ENCODE assay signal across 19 mouse cellular contexts in genomic region chr14:68848506-68848905, GRCm38 (mm10).
DNase-seq lines count a peak whose midpoint lies in the region; ATAC-seq and TF ChIP-seq lines count a peak whose summit lies in the region.
"Had no signal": no experiment of that assay in that cellular context is flagged by ENCODE, and none has a peak within 500 bp of the region (broad histone marks: within the 10 kb centered on the region; RNA-seq: fewer than 3 reads in every experiment).

No protein-coding gene starts in this region.

- no peak overlapping the region for H3K4me2 ChIP-seq in heart, embryonic 13.5 days
- H3K4me2 ChIP-seq in midbrain, embryonic 14.5 days (ENCODE audit: low read length), result no peak overlapping the region
- H3K4me2 ChIP-seq in liver, embryonic 11.5 days, result no peak overlapping the region
- H3K4me2 ChIP-seq: embryonic facial prominence, embryonic 13.5 days; embryonic facial prominence, embryonic 15.5 days had no signal

- no peaks in the 10 kb centered on the region for H3K9me3 ChIP-seq in heart, embryonic 13.5 days
- H3K9me3 ChIP-seq in midbrain, embryonic 14.5 days (ENCODE audit: control insufficient read depth, low read length), result no peaks in the 10 kb centered on the region
- no peaks in the 10 kb centered on the region for H3K9me3 ChIP-seq in liver, embryonic 11.5 days (ENCODE audit: control insufficient read depth, low read length)
- H3K9me3 ChIP-seq: embryonic facial prominence, embryonic 13.5 days; embryonic facial prominence, embryonic 15.5 days had no signal

- H3K36me3 ChIP-seq in heart, embryonic 13.5 days, result no peaks in the 10 kb centered on the region
- H3K36me3 ChIP-seq in midbrain, embryonic 14.5 days (ENCODE audit: control insufficient read depth, insufficient read depth, low read length), result no peaks in the 10 kb centered on the region
- H3K36me3 ChIP-seq in liver, embryonic 11.5 days (ENCODE audit: control insufficient read depth, insufficient read depth, low read length), result no peaks in the 10 kb centered on the region
- H3K36me3 ChIP-seq: embryonic facial prominence, embryonic 13.5 days; embryonic facial prominence, embryonic 15.5 days had no signal

- intact Hi-C loops in heart, postnatal 36 days (cut with DNase I), result no loop called here

- no peak for ATAC-seq in heart, embryonic 13.5 days (ENCODE audit: extremely low read depth, insufficient number of reproducible peaks, low FRiP score, low TSS enrichment)
- peak; percentile 73 for ATAC-seq in Patski
- no peak for ATAC-seq in midbrain, embryonic 14.5 days (ENCODE audit: low FRiP score, low TSS enrichment)
- ATAC-seq in liver, embryonic 11.5 days (replicated peaks; ENCODE audit: low FRiP score), result no peak
- ATAC-seq: forebrain, embryonic 14.5 days; forebrain, embryonic 16.5 days had no signal

- CTCF ChIA-PET in Patski (lab: Charles Lee), result interaction anchor here (0.7 to 1.3 kb wide), 2 partner anchors 11 to 125 kb away, joined by 3 to 4 read pairs; no protein-coding TSS in a partner anchor

- WGBS in heart, embryonic 13.5 days, result 67% methylated on average over 4 of the region's 4 CpGs
- WGBS in midbrain, embryonic 14.5 days, result 82% methylated on average over 4 of the region's 4 CpGs
- WGBS in liver, embryonic 11.5 days, result 68% methylated on average over 4 of the region's 4 CpGs

- no peak overlapping the region for H3K9ac ChIP-seq in heart, embryonic 13.5 days
- no peak overlapping the region for H3K9ac ChIP-seq in midbrain, embryonic 14.5 days (replicated peaks; ENCODE audit: low read length)
- no peak overlapping the region for H3K9ac ChIP-seq in liver, embryonic 11.5 days (ENCODE audit: low read depth, low read length)
- H3K9ac ChIP-seq: embryonic facial prominence, embryonic 13.5 days; embryonic facial prominence, embryonic 15.5 days had no signal

- H3K4me1 ChIP-seq in heart, embryonic 13.5 days, result peaks cover 7% of the 10 kb centered on the region
- H3K4me1 ChIP-seq in midbrain, embryonic 14.5 days (ENCODE audit: control insufficient read depth, insufficient read depth, low read length), result no peaks in the 10 kb centered on the region
- no peaks in the 10 kb centered on the region for H3K4me1 ChIP-seq in liver, embryonic 11.5 days (replicated peaks; ENCODE audit: control insufficient read depth, insufficient read depth, low read length)
- H3K4me1 ChIP-seq: embryonic facial prominence, embryonic 13.5 days; embryonic facial prominence, embryonic 15.5 days had no signal

- in situ Hi-C loops in Patski (cut with MboI; ENCODE audit: low pct_unique_long_range_greater_than_20kb), result no loop called here

- H3K27me3 ChIP-seq in heart, embryonic 13.5 days (replicated peaks), result no peaks in the 10 kb centered on the region
- H3K27me3 ChIP-seq in Patski, result peaks cover 3% of the 10 kb centered on the region
- H3K27me3 ChIP-seq in midbrain, embryonic 14.5 days (ENCODE audit: control insufficient read depth, insufficient read depth, low read length), result no peaks in the 10 kb centered on the region
- no peaks in the 10 kb centered on the region for H3K27me3 ChIP-seq in liver, embryonic 11.5 days (replicated peaks; ENCODE audit: control insufficient read depth, insufficient read depth, low read length)
- H3K27me3 ChIP-seq: embryonic facial prominence, embryonic 13.5 days; embryonic facial prominence, embryonic 15.5 days had no signal

- POLR2A ChIA-PET in Patski (lab: Charles Lee), result no interaction called here

- TF ChIP-seq CTCF in Patski (IDR thresholded peaks at IDR 0.05), result no peak

- no peak overlapping the region for H3K4me3 ChIP-seq in heart, embryonic 13.5 days
- H3K4me3 ChIP-seq in midbrain, embryonic 14.5 days (replicated peaks; ENCODE audit: low read depth, low read length), result no peak overlapping the region
- no peak overlapping the region for H3K4me3 ChIP-seq in liver, embryonic 11.5 days (ENCODE audit: low read depth, low read length)
- H3K4me3 ChIP-seq: embryonic facial prominence, embryonic 13.5 days; embryonic facial prominence, embryonic 15.5 days had no signal

- no peak for DNase-seq in heart, postnatal 36 days
- peak; percentile 49 for DNase-seq in Patski (ENCODE audit: low read depth, low spot score)
- no peak for DNase-seq in midbrain, embryonic 14.5 days
- no peak for DNase-seq in liver, embryonic 11.5 days (ENCODE audit: low spot score)
- DNase-seq: adrenal gland, adult 2 months; adrenal gland, postnatal 10 days; adrenal gland, postnatal 25 days; cerebellum, adult 11 months; cerebellum, adult 18-20 months; cerebellum, adult 8-10 months; cerebellum, adult 9-11 months; cerebellum, postnatal 14 days; cerebellum, postnatal 36 days; embryo, embryonic 11 days had no signal

- 0 out of 2 replicates have a peak overlapping the region, but pooled peaks have one; percentile 42 for H3K27ac ChIP-seq in heart, embryonic 13.5 days (replicated peaks)
- no peak overlapping the region for H3K27ac ChIP-seq in midbrain, embryonic 14.5 days (replicated peaks; ENCODE audit: low read depth, low read length)
- no peak overlapping the region for H3K27ac ChIP-seq in liver, embryonic 11.5 days (ENCODE audit: low read depth, low read length)
- H3K27ac ChIP-seq: embryonic facial prominence, embryonic 13.5 days; embryonic facial prominence, embryonic 15.5 days had no signal
